Mouse (Mus musculus) bone marrow, adult 2 months (tissue): ENCODE data around the gene Ssbp3.

Experiments
- CTCF ChIP-seq: fragments of 200-500 bp; IDR thresholded peaks from 2 replicates; pipeline ENCODE4 v1.5.1; 2011; ENCODE audit warnings: low read length, control low read depth; ENCODE audit not compliant: control insufficient read depth, insufficient read depth
- POLR2A ChIP-seq: fragments of 200-500 bp; IDR thresholded peaks from 2 replicates; pipeline ENCODE4 v1.6.1; 2011; ENCODE audit warnings: low read depth, mild to moderate bottlenecking, control low read depth, low read length, borderline replicate concordance; ENCODE audit not compliant: control insufficient read depth

DNA sequence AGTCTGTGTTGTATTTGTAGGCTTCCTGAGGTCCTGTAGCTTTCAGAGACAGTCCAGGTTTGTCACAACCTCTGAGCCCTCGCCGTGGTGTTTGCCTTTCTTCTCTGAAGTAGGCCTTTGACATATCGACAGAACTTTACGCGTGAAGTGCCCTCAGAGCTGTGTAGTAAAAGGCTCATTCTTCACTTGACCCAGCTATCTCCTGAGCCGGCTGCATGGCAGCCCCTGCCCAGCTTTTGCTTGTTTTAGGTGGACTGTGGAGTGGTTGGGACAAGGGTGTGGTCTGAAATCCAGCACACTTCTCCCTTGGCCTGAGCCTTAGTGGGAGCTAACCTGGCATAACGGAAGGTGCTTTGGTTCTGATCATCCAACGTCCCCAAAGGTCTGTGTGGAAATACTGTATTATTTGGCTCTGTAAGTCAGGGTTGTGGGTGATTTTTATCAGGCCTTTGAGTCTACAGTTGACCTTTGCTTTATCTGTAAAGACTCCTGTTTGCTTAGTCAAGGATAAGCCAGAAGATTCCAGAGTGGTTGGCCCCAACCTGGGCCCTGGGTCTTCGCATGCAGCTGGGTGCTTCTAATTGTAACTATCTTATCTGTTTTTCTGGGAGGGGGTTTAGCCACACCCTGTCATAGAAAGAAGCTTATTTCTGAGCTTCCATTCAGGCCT is 23.4 kb downstream of the Ssbp3 start:
- TF ChIP-seq CTCF, result no peak
- no peak for TF ChIP-seq POLR2A
